Mouse (Mus musculus) heart, adult 10 weeks (tissue): ENCODE results near the gene Srarp. TPM values are rescaled to one million over a fixed set of nuclear protein-coding genes. Genes with fewer than 3 reads are reported as not detected.

Experiments used
- polyA plus RNA-seq: library from polyadenylated mRNA; stranded (reverse); fragments of 350-450 nt; fragmentation: Illumina TruSeq; extraction: RNeasy Lipid Tissue Mini Kit (QIAGEN cat#74804); gene quantifications from one replicate; pipeline ENCODE4 v1.2.3, GENCODE M21; 2014; ENCODE audit warnings: low read depth, low replicate concordance

The Srarp gene
- 0.55 TPM for polyA plus RNA-seq

GRCm38 (mm10) chr4:141435974-141436373, at the start of gene Srarp:
Gene Srarp, minus strand, starts transcription at chr4:141436105.

GRCm38 (mm10) chr4:141444451-141445327, 8.8 kb upstream of the Srarp start, which contains the start of gene Zbtb17:
Gene Zbtb17, plus strand, starts transcription at chr4:141444654.

GRCm38 (mm10) chr4:141420192-141420829, 15.6 kb downstream of the Srarp start, which contains the start of gene Hspb7:
Gene Hspb7, plus strand, starts transcription at chr4:141420779.

GRCm38 (mm10) chr4:141415924-141416323, 20.0 kb downstream of the Srarp start, which contains the start of gene Clcnkb:
Gene Clcnkb, minus strand, starts transcription at chr4:141416014.

GRCm38 (mm10) chr4:141398545-141398944, 37.4 kb downstream of the Srarp start, which contains the start of gene Clcnka:
Gene Clcnka, minus strand, starts transcription at chr4:141398724.

Other genes with a start within 250 kb of the Srarp start
- 0.68 TPM for gene Rsg1, start 222.1 kb downstream of the Srarp start, polyA plus RNA-seq
- 48.6 TPM for gene Arhgef19, start 196.6 kb downstream of the Srarp start, polyA plus RNA-seq
- gene Epha2, start 134.9 kb downstream of the Srarp start, polyA plus RNA-seq: 4.4 TPM
- 0.42 TPM for gene Fam131c, start 67.9 kb downstream of the Srarp start, polyA plus RNA-seq
- not detected for gene Clcnka, start 37.4 kb downstream of the Srarp start, polyA plus RNA-seq
- gene Clcnkb, start 20.1 kb downstream of the Srarp start, polyA plus RNA-seq: 3.9 TPM
- gene Hspb7, start 15.3 kb downstream of the Srarp start, polyA plus RNA-seq: 967 TPM
- 15.3 TPM for gene Zbtb17, start 8.5 kb upstream of the Srarp start, polyA plus RNA-seq
- gene Spen, start 102.5 kb upstream of the Srarp start, polyA plus RNA-seq: 13.6 TPM
- gene Fblim1, start 170.0 kb upstream of the Srarp start, polyA plus RNA-seq: 224 TPM
- 20.0 TPM for gene Tmem82, start 182.5 kb upstream of the Srarp start, polyA plus RNA-seq
- 176 TPM for gene Slc25a34, start 187.7 kb upstream of the Srarp start, polyA plus RNA-seq
- gene Plekhm2, start 228.8 kb upstream of the Srarp start, polyA plus RNA-seq: 83.3 TPM
- gene Rsc1a1, start 249.5 kb upstream of the Srarp start, polyA plus RNA-seq: 3.8 TPM